Mouse (Mus musculus): ENCODE measurements around the gene Igfn1. TPM values are rescaled to one million over a fixed set of nuclear protein-coding genes. Genes with fewer than 3 reads are reported as not detected.

The Igfn1 gene
- not detected for polyA plus RNA-seq (2017; shearing (Covaris generic))

DNA sequence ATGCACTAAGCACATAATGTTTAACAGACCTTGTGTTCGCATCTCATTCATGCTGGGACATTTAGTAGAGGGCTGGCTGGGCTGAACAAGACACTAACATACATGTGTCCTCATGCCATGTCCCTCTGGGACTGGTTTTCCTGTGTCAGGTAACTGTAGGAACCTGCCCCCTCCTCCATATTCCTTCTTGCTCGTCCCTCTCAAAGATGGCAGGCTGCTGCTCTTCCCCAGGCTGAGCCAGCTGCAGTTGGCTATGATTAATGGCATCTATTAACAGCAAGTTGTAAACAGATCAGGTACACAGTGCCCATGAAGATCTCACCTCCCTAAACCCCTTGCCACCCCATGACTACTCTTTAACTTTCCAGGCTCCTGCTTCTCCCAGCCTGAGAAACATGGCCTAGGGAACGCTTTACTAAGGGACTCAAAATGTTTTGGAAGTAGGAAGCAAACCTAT, at the start of gene Igfn1:
TSS of gene Igfn1 (minus strand) at position 51 of the 457 bp plus-strand sequence.

GRCm38 (mm10) chr1:136052547-136052946, 46.4 kb upstream of the Igfn1 start, which contains the start of gene Cacna1s:
Cacna1s (plus strand) TSS chr1:136052750.

GRCm38 (mm10) chr1:136050312-136051012, 44.3 kb upstream of the Igfn1 start, which contains the start of gene Ascl5:
Ascl5 (plus strand) TSS chr1:136050804.

GRCm38 (mm10) chr1:136007211-136008158, 1.3 kb upstream of the Igfn1 start, which contains the start of gene Tmem9:
Tmem9 (plus strand) TSS chr1:136008150.

DNA sequence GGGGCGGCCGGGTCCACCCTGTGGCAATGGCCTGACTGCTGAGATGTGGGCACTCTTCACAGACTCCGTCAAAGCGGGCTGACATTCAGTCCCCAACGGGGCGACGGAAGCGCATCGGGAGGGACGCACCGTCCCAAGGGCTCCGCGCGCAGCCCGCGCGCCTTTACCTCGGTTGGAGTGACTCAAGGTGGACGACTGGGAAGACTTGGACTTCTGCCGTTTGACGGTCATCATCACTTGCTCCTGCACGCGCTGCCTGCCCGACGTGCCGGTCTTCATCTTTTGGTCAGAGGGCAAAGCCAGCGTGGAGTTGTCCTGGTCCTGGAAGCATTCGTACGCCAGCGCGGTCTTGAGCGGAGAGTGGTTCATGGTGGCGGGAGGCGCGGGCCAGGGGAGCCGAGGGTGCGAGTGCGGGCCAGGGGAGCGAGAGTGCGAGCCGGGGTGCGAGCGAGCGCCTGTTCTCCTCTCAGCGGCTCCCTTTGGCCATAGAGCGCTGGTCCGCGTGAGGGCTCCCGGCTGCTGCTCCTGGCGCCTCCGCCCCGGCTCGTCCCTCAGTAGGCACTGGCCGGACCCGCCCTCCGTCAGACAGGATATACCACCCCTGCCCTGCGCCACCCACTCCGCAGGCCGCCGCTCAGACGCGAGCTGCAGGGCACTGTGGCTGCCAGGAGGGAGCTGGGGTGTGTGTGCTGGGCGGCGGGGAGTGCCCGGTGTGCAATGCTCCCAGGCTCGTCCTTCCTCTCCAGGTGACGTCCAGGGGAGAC, 87.3 kb downstream of the Igfn1 start, which contains the start of gene Pkp1:
TSS of gene Pkp1 (minus strand) at position 564 of the 764 bp plus-strand sequence.

Other genes starting within 250 kb of the Igfn1 start
- 0.52 TPM for gene Phlda3, start 240.2 kb downstream of the Igfn1 start, polyA plus RNA-seq (2017; shearing (Covaris generic))
- gene Tnni1, start 226.9 kb downstream of the Igfn1 start, polyA plus RNA-seq (2017; shearing (Covaris generic)) = not detected
- not detected for gene Lad1, start 187.7 kb downstream of the Igfn1 start, polyA plus RNA-seq (2017; shearing (Covaris generic))
- not detected for gene Tnnt2, start 170.0 kb downstream of the Igfn1 start, polyA plus RNA-seq (2017; shearing (Covaris generic))
- not detected for gene Pkp1, start 87.1 kb downstream of the Igfn1 start, polyA plus RNA-seq (2017; shearing (Covaris generic))
- gene Tmem9, start 1.8 kb upstream of the Igfn1 start, polyA plus RNA-seq (2017; shearing (Covaris generic)) = 16.6 TPM
- gene Ascl5, start 44.5 kb upstream of the Igfn1 start, polyA plus RNA-seq (2017; shearing (Covaris generic)) = not detected
- 1.6 TPM for gene Cacna1s, start 46.4 kb upstream of the Igfn1 start, polyA plus RNA-seq (2017; shearing (Covaris generic))
- 62.2 TPM for gene Kif21b, start 125.0 kb upstream of the Igfn1 start, polyA plus RNA-seq (2017; shearing (Covaris generic))
- not detected for gene Mroh3, start 206.5 kb upstream of the Igfn1 start, polyA plus RNA-seq (2017; shearing (Covaris generic))
- not detected for gene Inava, start 227.9 kb upstream of the Igfn1 start, polyA plus RNA-seq (2017; shearing (Covaris generic))